Mouse (Mus musculus): ENCODE data around the gene Tpte. TPM values are rescaled to one million over a fixed set of nuclear protein-coding genes. Genes with fewer than 3 reads are reported as not detected.
"Not testable (repeated sequence)": the region's sequence is repeated elsewhere in the genome, so short reads cannot be mapped to it uniquely, and the experiment has no call there.

The Tpte gene
- not detected for total RNA-seq (2021)
- long read RNA-seq, experiment 1 = 0 reads
- long read RNA-seq, experiment 2 = 0 reads

DNA sequence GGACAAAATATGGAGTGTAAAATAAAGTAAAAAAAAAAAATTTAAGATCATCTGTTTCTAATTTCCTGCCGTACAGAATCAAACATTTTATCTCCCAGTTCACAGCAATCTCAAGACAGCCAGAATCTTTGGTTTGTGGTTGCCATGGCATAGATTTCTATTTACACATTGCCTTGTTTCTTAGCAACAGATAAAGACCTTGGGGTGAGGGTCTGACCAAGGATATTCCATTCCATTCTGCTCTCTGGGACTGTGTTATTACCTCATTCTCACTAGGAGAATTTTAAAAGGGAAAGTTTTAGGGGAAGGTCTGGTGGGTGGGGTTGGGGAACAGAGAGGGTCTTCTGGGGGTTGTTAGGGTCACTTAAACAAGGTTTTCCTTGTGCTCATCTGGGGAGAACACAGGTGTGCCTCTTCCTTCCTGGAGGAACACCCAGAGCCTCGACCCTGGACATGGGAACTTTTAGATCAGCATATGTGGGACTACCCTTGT lies at the start of gene Tpte:
Tpte (plus strand) TSS at position 443 of the 493 bp plus-strand sequence.
- no peak for DNase-seq (ENCODE audit: low spot score in 2 of 2)

GRCm38 (mm10) chr8:22242986-22243385 lies 40.3 kb upstream of the Tpte start:
- no peak for DNase-seq (ENCODE audit: low spot score in 2 of 2)

GRCm38 (mm10) chr8:22245663-22246062 lies 37.6 kb upstream of the Tpte start:
- DNase-seq (ENCODE audit: low spot score in 2 of 2) = no peak

- no peak for DNase-seq (ENCODE audit: low spot score in 2 of 2)
Observed at GRCm38 (mm10) chr8:22247956-22248355, 35.3 kb upstream of the Tpte start.

GRCm38 (mm10) chr8:22249080-22249479 lies 34.2 kb upstream of the Tpte start:
- no peak for DNase-seq (ENCODE audit: low spot score in 2 of 2)

GRCm38 (mm10) chr8:22258946-22259450 lies 24.2 kb upstream of the Tpte start:
- no peak for DNase-seq (ENCODE audit: low spot score in 2 of 2)

DNA sequence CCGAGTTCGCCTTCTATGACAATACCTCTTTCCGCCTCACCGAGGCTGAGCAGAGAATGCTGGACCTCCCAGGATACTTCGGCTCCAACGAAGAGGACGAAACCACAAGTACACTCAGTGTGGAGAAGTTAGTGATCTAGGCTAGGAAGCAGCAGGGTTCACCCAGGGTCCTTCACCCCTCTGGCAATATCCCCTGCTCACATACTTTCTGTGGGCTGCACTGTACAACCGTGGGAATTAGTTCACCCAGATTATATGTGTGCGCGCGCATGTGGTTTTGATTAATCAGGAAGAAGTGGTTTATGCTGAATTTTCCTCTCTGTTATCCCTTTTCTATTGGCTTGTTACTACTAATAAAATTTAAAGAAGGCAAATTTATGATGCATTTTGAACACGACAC lies 23.7 kb upstream of the Tpte start:
- no peak for DNase-seq (ENCODE audit: low spot score in 2 of 2)

DNA sequence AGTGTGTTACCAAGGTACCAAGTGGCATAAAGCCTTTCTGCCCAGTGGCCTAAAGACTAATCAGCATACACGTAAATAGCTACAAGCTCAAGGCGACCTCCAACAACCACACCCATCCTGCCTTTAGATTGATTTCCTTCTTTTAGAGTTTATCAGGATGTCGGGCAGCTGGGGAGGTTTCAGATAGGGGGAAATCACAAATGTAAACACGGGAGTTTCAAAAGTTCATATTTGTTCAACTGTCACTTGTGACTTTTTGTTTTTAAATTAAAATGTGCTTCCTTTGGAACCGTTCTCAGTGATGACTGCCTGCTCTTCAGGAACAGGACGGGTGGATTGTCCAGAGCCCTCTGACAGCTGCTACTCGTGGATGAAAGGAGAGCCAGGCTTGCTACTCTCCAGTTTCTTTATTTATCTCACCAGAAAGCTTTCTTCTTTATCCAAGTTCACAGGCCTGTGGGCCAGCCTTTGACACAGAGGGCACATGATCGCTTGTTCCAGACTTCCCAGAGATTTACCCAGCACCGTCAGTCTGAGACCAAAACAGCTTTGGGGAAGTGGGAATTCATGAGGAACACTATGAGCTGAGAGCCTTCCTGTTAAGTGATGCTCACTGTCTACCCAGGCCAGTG lies 23.0 kb upstream of the Tpte start:
- DNase-seq (ENCODE audit: low spot score in 2 of 2) = no peak

- no peak for DNase-seq (ENCODE audit: low spot score in 2 of 2)
Observed at GRCm38 (mm10) chr8:22262267-22262666, 21.0 kb upstream of the Tpte start.

DNA sequence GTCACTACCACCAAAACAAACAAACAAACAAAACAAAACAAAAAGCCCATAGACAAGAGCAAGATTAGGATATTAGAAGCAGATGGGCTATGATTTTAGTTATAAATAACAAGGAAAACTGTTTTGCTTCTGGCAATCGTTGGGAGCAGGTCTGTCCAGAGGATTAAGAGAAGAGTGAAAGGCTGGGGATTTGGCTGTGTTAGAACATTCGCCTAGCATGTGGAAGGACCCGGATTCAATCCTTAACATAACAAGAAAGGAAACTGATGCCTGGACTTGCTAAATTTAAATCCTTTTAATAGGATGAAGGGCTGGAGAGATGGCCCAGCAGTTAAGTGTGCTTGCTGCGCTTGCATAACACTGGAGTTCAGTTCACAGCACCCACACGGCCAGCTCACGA lies 18.9 kb upstream of the Tpte start:
- no peak for DNase-seq (ENCODE audit: low spot score in 2 of 2)

GRCm38 (mm10) chr8:22264787-22265186 lies 18.5 kb upstream of the Tpte start:
- no peak for DNase-seq (ENCODE audit: low spot score in 2 of 2)

DNA sequence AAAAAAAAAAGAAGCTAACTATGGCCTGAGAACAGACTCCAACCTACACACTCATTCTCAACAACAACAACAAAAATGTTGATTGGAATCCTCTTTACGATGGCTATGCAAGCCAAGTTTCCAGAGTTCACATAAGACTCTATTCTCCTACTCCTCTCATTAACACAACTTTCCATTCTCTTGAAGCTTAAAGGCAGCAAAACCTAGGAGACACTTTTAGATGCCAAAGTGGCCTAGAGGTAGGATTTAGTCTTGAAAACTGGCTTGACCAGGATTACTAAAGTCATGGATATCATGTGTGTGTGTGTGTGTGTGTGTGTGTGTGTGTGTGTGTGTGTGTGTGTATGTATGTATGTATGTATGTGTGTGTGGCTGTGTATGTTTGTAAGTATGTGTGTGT lies 18.0 kb upstream of the Tpte start:
- DNase-seq (ENCODE audit: low spot score in 2 of 2) = no peak

- DNase-seq (ENCODE audit: low spot score in 2 of 2) = no peak
Observed at GRCm38 (mm10) chr8:22266809-22267208, 16.4 kb upstream of the Tpte start.

DNA sequence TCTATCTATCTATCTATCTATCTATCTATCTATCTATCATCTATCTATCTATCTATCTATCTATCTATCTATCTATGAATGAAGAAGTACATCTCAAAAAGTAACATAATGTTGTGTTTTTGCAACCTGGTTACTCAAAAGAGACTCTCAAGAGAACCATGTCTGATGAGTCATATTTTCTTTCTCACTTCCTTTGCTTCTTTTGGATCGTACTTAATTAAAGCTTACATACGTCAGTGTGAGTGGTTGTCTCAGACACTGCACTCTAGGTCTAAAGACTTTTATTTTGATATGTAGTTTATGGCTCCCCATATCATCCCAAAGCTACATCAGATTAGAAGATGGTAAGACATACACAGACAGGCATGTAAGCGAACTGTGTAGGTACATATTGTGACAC lies 10.1 kb upstream of the Tpte start:
- DNase-seq (ENCODE audit: low spot score in 2 of 2) = no peak

- DNase-seq (ENCODE audit: low spot score in 2 of 2) = no peak
Observed at GRCm38 (mm10) chr8:22274641-22275040, 8.6 kb upstream of the Tpte start.

DNA sequence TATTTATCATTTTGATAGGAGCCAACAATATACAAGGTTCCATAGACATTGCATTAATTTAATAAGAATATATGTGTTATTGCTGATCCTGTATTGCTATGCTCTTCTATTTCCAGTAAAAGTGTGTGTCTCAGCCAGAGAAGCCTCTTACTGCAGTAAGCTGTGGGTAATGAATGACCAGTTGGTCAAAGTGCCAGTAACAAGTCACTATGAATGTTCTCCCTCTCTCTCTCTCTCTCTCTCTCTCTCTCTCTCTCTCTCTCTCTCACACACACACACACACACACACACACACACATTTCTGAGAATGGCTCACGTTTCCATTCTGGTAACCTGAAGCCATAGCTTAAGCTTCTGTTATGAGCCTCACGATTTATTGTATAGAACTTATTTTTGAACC lies 19.1 kb downstream of the Tpte start:
- no peak for DNase-seq (ENCODE audit: low spot score in 2 of 2)

DNA sequence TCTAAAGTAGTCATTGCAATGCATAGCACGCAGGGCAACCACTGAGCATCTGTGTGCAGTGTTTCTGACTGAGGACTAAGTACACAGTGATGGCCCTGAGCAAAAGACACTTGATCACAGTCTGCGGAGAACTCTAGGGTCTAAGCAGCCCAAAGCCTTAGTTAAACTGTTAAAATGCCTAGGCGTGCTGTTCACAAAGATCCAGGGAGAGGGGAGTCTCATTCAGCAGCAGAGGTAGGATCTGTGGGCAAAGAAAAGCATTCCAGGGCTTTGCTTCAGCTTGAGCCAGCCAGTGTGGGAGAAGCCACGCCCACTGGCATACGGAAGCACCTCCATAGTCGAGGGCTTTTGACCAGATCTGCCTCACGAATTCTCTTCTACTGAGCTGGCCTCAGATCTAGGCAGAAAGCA lies 19.7 kb downstream of the Tpte start:
- no peak for DNase-seq (ENCODE audit: low spot score in 2 of 2)

- not testable (repeated sequence) for DNase-seq (ENCODE audit: low spot score in 2 of 2)
Observed at GRCm38 (mm10) chr8:22304045-22304444, 20.8 kb downstream of the Tpte start.

DNA sequence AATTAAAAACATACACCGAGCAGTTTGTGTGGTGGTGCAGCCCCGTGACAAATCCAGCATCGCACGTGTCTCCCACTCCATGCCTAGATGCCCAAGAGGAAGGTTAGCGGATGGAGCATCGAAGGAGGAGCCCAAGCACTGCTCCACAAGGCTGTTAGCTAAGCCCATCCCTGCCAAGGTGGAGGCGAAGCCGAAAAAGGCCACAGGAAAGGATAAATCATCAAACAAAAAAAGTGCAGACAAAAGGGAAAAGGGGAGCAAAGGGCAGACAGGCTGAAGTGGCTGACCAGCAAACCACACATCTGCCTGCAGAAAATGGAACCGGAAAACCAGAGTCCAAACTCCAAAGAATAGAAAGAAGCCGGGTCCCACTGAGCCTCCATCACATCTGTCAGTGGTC lies 23.8 kb downstream of the Tpte start:
- no peak for DNase-seq (ENCODE audit: low spot score in 2 of 2)

DNA sequence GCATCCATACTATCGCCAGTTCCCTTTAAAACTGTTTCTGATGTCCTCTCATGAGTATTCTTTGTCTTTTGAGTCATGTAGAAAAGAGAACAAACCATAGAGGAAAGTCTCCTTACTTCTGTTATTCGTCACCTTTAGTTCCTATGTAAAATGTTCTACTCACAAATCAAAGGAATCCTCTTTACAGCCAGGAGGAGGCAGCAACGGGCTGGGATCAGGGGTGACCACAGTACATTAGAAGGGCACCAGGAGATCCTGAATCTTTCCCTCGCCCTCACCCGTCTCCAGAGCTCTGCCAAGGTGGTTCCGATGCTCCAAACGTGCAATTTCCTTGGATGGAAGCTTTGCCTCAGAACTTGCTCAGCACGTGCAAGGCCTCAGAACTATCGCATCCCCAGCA lies 28.2 kb downstream of the Tpte start:
- DNase-seq (ENCODE audit: low spot score in 2 of 2) = no peak

DNA sequence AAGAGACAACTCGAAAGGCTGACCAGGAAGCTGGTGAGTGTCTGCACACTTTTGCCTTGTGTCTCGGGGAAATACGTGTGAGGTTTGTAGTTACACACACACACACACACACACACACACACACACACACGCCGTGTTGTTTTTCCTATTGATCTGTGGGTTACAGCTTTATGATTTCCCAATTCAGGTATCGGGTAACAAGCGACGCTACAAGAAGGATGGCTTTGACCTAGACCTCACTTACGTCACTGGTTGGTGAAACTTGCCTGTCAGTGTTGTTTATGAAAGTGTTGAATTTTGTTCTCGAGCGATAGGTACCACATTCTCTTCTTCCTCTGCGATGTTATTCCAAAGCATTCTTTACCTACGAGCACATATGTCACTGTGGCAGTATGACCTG lies 52.2 kb downstream of the Tpte start:
- no peak for DNase-seq (ENCODE audit: low spot score in 2 of 2)

DNA sequence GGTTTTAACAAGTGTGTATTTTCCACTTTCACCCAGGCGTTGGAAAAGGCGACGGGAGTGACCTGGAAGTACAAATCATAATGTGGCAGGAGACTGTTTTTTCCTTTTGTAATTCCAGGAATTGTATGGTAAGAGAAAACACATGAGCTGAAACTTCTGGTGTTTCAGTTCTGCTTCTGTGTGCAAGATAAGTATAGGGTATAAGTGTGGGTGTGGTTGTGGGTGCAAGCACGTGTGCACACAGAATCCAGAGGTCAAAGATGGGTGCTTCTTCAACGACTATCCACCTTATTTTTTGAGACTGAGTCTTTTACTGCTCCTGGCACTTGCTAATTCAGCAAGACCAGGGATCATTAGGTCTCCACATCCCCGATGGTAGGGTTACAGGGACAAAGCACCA lies 76.1 kb downstream of the Tpte start:
- DNase-seq (ENCODE audit: low spot score in 2 of 2) = no peak

- DNase-seq (ENCODE audit: low spot score in 2 of 2) = no peak
Observed at GRCm38 (mm10) chr8:22359882-22360281, 76.6 kb downstream of the Tpte start.
